Mouse (Mus musculus) urinary bladder, adult 2 months (tissue): ENCODE results near the gene Fam107a. TPM values are rescaled to one million over a fixed set of nuclear protein-coding genes. Genes with fewer than 3 reads are reported as not detected.

Experiments used
- DNase-seq: peaks from one replicate; pipeline ENCODE4 v3.0.0; 2022; ENCODE audit warnings: low spot score
- polyA plus RNA-seq: library from polyadenylated mRNA; depleted of rRNA; stranded (reverse); fragments of >200 nt; gene quantifications from 2 replicates; pipeline ENCODE4 v1.2.3, GENCODE M21; 2012; rRNA removed

Fam107a gene
- 1.5 and 1.8 TPM in 2 replicates for polyA plus RNA-seq

DNA sequence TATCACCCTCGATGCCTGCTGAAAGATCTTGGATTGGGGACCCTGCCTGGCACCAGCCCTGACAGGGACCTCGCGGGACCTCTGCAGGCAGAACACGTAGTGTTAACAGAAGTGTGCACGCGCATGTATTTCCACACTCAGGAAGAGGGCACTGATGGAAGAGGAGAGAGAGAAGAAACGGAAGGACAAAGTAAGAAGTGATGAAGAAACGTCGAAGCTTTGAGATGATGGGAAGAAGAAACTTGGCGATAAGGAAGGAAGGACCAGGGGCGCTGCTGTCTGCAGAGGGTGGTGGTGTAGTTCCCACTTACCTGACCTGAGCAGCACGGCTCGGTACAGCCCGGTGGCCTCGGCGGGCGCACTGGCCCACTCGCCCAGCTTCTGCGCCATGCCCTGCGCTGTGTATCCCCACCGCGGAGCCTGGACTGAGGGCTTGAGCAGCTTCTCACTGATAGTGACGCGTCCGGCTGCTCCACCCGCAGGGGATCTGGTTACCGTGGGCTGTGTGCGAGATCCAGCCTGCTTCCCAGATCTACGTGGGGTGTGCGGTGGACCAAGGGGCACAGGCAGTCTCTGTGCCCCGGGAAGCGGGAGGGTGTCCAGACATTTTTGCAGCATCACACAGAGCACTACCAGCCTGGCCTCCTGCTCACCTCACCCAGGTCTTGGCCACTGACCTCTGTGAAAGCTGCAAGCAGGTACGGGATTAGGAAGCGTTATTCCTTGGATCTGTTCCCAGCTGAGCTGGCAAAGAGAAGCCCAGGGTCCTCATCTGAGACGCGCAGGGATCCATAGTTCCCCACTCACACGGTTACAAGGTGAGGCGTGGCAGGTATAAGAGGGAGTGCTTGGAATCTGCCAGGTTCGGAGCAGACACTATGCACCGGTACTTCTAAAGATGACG, at the start of gene Fam107a:
Fam107a (minus strand) TSS at position 830 of the 904 bp plus-strand sequence.
- DNase-seq = no peak

DNA sequence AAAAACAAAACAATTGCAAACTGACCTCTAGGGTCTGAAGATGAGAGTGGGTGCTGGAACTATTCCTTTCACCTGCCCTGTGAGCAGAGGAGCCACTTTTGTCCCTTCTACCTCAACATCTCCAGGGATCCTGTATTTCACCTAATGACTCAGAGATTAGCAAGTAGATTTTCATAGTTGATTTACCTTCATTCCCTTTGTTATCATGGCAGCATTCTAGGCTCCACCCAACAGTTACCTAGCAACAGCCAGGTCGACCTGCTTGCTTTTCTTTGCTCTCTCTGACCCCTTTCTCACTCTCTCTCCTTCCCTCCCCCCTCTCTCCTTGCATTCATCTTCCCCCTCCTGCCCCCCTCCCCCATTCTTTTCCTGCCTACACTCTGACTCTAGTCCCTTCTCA, 49.3 kb upstream of the Fam107a start:
- DNase-seq = no peak

- no peak for DNase-seq
These were observed 48.0 kb upstream of the Fam107a start for GRCm38 (mm10) chr14:8365833-8366232.

GRCm38 (mm10) chr14:8356836-8357235, 39.0 kb upstream of the Fam107a start:
- peak; percentile 42 for DNase-seq

GRCm38 (mm10) chr14:8355999-8356501, 38.2 kb upstream of the Fam107a start:
- DNase-seq = peak; percentile 44

GRCm38 (mm10) chr14:8348927-8349326, 31.1 kb upstream of the Fam107a start:
- DNase-seq = no peak

DNA sequence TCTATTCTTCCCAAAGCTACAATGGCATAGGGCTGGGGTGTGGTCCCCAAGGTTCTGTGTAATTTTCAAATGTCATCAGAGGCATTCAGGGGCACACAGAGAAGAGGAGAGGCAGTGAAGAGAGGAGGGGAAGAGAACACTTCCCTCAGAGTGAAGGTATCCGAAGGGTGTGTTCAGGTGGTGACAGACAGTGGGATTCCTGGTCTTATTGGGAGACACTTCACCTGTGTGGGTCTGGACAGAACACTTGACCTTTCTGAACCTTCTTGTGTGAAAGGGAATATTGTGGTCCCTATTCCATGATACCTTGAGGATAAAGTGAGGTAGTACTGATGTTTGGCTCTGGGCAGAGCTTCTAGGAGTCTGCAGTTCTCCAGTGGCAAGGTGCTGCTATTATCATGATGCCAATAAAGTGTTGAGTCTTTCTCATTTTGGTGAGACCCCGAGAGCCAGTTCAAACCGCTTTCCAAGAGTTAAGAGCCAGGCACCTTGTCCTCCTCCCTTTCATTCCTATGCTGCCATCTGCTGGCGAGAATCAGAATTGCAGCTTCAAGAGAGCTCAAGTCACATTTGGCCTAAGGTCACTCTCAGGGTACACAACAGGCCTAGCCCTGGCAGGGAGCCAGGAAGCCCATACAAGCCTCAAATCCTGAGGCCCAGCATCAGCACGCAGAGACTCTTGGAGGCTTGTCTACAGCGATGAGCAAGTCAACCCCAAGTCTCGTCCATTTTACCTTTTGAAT, 28.6 kb upstream of the Fam107a start:
- DNase-seq = peak; percentile 71

DNA sequence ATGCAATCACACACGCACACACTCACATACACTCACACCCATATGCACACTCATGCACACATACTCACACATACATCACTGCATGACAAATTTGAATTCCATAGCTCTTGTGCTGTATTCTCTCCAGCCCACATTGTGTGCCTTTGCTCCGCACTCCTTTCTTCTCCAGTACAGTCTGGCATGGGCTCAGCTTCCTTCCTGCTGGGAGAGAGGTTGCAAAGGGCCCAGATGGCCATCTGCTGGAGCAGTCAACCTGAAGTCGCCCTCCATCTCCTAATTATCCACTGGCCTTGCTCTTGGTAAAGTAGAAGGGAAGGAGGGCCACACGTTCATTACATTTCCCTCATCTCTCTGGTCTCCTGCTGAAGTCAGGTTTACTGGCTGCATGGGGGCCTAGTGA, 27.7 kb upstream of the Fam107a start:
- no peak for DNase-seq

- no peak for DNase-seq
These were observed 24.8 kb upstream of the Fam107a start for GRCm38 (mm10) chr14:8342509-8343106.

- no peak for DNase-seq
These were observed 22.4 kb upstream of the Fam107a start for GRCm38 (mm10) chr14:8340226-8340625.

GRCm38 (mm10) chr14:8335947-8336346, 18.1 kb upstream of the Fam107a start:
- no peak for DNase-seq

- no peak for DNase-seq
These were observed 16.7 kb upstream of the Fam107a start for GRCm38 (mm10) chr14:8334511-8334910.

DNA sequence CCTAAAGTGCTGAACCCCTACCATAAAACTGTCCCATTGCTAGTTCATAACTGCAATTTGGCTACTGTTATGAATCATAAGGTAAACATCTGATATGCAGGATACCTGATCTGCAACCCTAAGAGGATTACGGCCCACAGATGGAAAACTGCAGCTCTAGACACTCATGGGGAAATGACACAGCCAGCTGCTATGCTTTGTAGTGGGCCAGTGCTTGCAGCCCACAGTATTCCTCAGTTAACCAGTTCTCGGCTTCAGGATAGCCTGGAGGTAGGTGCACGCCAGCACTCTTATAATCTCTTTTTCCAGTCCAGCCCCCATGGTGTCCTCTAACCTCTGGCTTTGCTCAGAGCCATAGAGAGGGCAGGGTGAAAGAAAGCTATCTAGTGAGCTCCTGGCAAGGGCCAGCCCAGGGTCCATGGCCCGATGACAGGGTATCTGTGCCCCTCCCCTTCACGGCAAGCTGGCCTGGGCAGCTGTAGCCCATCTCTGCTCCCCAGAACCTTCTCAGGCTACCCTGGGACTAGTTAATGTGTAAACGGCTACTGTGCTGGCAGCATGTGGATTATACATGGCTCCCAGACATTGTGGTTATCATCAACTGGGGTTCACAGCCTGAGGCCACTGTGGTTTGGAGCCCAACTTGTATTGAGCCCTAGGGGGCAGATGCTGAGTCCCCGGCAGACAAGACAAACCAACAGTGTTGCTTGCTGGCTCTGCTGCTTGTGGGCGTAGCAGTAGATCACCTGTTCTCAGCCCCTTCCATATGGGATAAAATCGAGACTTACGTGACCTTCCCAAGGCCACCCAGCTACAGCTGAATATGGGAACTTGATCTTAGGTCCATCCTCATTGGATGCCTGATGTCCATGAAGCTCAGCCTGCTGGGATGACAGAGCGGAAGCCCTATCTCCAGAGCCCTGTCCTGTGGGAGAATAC, 14.8 kb upstream of the Fam107a start:
- DNase-seq = no peak

- DNase-seq = no peak
These were observed 13.6 kb upstream of the Fam107a start for GRCm38 (mm10) chr14:8331307-8331905.

DNA sequence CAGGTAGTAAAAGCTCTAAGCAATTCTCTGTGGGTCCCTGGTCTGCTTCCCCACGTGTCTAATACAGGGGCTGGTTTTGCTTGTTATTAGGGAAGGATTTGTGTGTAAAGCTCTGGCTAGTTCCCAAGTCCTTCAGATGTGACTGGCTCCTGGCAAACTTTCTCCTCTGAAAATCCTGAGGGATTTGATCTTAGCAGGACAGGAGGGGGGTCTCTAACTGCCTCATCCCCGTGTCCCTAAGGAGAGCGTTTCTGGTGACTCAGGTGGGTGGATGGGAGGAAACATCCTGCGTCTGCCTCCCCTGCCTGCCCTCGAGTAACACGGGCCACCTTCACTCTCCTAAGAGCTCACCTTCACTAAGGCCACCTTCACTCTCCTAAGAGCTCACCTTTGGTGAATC, 12.6 kb upstream of the Fam107a start:
- no peak for DNase-seq

GRCm38 (mm10) chr14:8329552-8329951, 11.7 kb upstream of the Fam107a start:
- no peak for DNase-seq

DNA sequence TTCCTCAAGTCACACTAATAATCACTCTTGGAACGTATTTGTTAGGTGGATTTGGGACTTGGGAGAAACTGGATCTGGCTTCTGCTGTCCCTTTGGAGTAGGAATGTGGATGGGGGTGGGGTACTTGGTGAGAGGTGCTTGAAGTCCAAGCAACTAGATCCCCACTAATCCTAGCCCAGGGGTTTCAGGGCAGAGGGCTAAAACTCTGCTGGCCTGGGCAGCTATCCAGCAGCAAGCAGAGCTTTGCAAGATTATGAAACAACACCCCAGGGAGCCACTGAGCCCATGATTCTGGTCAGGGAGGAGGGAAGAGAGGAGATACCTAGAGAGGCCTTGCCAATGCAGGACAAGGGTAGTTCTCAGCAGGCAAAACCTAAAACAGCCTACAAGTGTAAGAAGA, 9.5 kb upstream of the Fam107a start:
- DNase-seq = no peak

- DNase-seq = no peak
These were observed 9.1 kb upstream of the Fam107a start for GRCm38 (mm10) chr14:8326961-8327360.

DNA sequence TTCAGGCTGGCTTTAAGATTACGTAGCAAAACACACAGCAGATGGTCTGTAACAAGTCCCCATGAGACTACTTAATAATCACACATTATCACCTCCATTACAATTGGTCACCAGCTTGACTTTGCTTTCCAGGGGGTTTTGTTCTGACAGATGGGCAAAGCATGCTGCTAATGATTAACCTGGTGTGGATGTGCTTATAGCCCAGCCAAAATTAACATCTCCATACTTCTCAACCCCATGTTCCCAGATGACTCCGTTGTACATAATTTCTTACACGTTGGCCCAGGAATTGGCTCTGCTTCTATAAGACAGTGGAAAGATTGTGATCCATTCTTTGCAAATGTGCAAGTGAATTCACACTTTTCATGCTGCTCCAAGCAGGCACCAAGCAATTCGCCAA, 7.9 kb upstream of the Fam107a start:
- no peak for DNase-seq

DNA sequence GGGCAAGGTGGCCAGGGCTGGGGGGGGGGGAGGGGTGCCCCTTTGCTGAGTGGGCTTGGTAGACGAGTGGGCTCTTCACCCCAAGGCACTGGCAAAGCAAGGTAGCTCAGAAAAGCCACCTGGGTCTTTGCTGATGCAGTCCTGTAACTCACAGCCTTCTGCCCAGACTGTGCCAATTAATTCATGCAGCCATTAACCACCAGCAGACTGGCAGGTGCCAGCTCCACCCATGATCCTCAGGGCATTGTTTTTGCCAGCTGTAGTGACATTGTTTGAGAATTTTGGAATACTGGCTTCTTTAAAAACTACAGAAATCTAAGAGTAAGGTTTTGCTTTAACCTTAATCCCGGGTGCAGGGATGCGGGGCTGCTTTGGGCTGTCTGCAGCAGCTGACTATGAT, 2.7 kb upstream of the Fam107a start:
- DNase-seq = no peak
